Mouse (Mus musculus) CH12.LX (cell line): ENCODE results near the gene Srgap2.

Experiments
- BHLHE40 ChIP-seq: IDR thresholded peaks from 2 replicates; pipeline ENCODE4 v1.6.1; 2011; ENCODE audit warnings: mild to moderate bottlenecking, low read depth, low read length, improper control_type of control experiment
- CTCF ChIP-seq, 2 experiments: IDR thresholded peaks in 1 of 2; conservative IDR thresholded peaks in 1 of 2; 2 replicates each; pipeline ENCODE4 v1.5.1; 2011 to 2012; ENCODE audit warnings: low read depth in 2 of 2, low read length in 2 of 2, improper control_type of control experiment in 1 of 2, inconsistent platforms in 1 of 2, mild to moderate bottlenecking in 1 of 2, moderate library complexity in 1 of 2
- KAT2A ChIP-seq: IDR thresholded peaks from 2 replicates; pipeline ENCODE4 v1.6.1; 2012; ENCODE audit warnings: low read length, improper control_type of control experiment, inconsistent platforms; ENCODE audit not compliant: insufficient replicate concordance
- POLR2A ChIP-seq: IDR thresholded peaks from 2 replicates; pipeline ENCODE4 v1.6.1; 2011; ENCODE audit warnings: low read depth, mild to moderate bottlenecking, improper control_type of control experiment, low read length
- RAD21 ChIP-seq: IDR thresholded peaks from 2 replicates; pipeline ENCODE4 v1.6.1; 2011; ENCODE audit warnings: low read depth, mild to moderate bottlenecking, low read length, improper control_type of control experiment, moderate library complexity
- SIN3A ChIP-seq: IDR thresholded peaks from 2 replicates; pipeline ENCODE4 v1.6.1; 2012; ENCODE audit warnings: low read length, improper control_type of control experiment, inconsistent platforms

GRCm38 (mm10) chr1:131349993-131350510 lies 177.1 kb downstream of the Srgap2 start:
- TF ChIP-seq KAT2A (no peak), SIN3A (no peak), POLR2A (no peak), CTCF (conservative IDR thresholded peaks at IDR 0.05 in 1 of 2, IDR thresholded peaks at IDR 0.05 in 1 of 2; ENCODE audit: low read depth in 2 of 2, low read length in 2 of 2) (no peak), BHLHE40 (no peak), RAD21 (no peak)
